Mouse (Mus musculus) liver, embryonic 16.5 days (tissue): ENCODE data around the gene Spsb1. TPM values are rescaled to one million over a fixed set of nuclear protein-coding genes. Genes with fewer than 3 reads are reported as not detected.

ENCODE experiments used
- ATAC-seq: fragments of 200-750 bp; cut with Nextera tagmentation; 2 replicates; pipeline ENCODE4 v1.8.0; 2017; ENCODE audit warnings: low read depth, mild to moderate bottlenecking, moderate number of reproducible peaks, moderate library complexity
- H3K27ac ChIP-seq: fragments of 300-500 bp; sonication (generic); 2 replicates; pipeline ENCODE4 v1.5.1; 2014; ENCODE audit warnings: mild to moderate bottlenecking, low read length
- H3K27me3 ChIP-seq: fragments of 300-500 bp; sonication (generic); 2 replicates; pipeline ENCODE4 v1.6.1; 2014; ENCODE audit warnings: low read depth, low read length, mixed read lengths; ENCODE audit not compliant: control insufficient read depth, insufficient read depth
- H3K36me3 ChIP-seq: fragments of 300-500 bp; sonication (generic); 2 replicates; pipeline ENCODE4 v1.6.1; 2014; ENCODE audit warnings: mild to moderate bottlenecking; ENCODE audit not compliant: control insufficient read depth, insufficient read depth
- H3K4me1 ChIP-seq: fragments of 300-500 bp; sonication (generic); 2 replicates; pipeline ENCODE4 v1.6.1; 2014; ENCODE audit warnings: low read depth, low read length, mixed read lengths; ENCODE audit not compliant: control insufficient read depth
- H3K4me2 ChIP-seq: fragments of 300-500 bp; sonication (generic); 2 replicates; pipeline ENCODE4 v1.6.1; 2014; ENCODE audit warnings: low read depth, low read length, mixed read lengths
- H3K4me3 ChIP-seq: fragments of 300-500 bp; sonication (generic); 2 replicates; pipeline ENCODE4 v1.5.1; 2014; ENCODE audit warnings: low read depth, mild to moderate bottlenecking, low read length
- H3K9ac ChIP-seq: fragments of 300-500 bp; sonication (generic); 2 replicates; pipeline ENCODE4 v1.6.1; 2014; ENCODE audit warnings: low read depth, low read length
- H3K9me3 ChIP-seq: fragments of 300-500 bp; sonication (generic); replicated peaks from 2 replicates; pipeline ENCODE4 v1.6.1; 2016; ENCODE audit warnings: low read length; ENCODE audit not compliant: control insufficient read depth
- WGBS: fragments of 180-500 bp; shearing (Covaris S2); extraction: QIAGEN DNeasy Blood & Tissue Kit; methylation state at CpG from one replicate; pipeline ENCODE4 v1.1.7; 2014; ENCODE audit not compliant: insufficient replicate concordance; 5-methylcytosine and 5-hydroxymethylcytosine counted together
- polyA plus RNA-seq: library from polyadenylated mRNA; unstranded; fragments of >200 nt; fragmentation: Nextera tagmentation; extraction: Ambion mirVana; gene quantifications from 2 replicates; pipeline ENCODE4 v1.2.1, GENCODE M21; 2015

Gene Spsb1
- polyA plus RNA-seq, 1 experiment from 2014 or later: 0.89 TPM

DNA sequence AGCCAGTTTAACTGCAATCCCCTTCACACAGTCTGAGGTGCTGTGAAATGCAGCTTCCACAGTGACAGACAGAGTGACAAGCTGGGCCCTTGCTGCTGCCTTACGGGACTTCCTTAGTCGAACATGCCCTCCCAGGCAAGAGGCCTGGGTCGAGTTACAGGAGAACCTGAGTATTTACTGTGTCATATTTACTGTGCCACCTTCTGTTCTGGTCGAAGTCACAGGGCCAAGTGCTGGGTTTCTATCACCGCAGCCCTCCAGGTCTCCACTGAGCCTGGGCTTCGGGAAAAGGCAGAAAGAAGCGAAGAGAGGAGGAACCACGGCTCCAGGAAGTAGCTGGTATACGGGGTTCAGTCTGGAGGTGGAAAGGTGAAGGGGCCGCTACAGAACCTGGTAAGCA lies 43.2 kb upstream of the Spsb1 start:
- ATAC-seq: no peak
- H3K27me3 ChIP-seq: no peaks in the 10 kb centered on the region
- H3K9me3 ChIP-seq: no peaks in the 10 kb centered on the region
- no peaks in the 10 kb centered on the region for H3K36me3 ChIP-seq
- no peak overlapping the region for H3K4me3 ChIP-seq
- no peak overlapping the region for H3K4me2 ChIP-seq
- peaks cover 42% of the 10 kb centered on the region for H3K4me1 ChIP-seq
- no peak overlapping the region for H3K9ac ChIP-seq
- WGBS: 51% methylated on average over 10 of the region's 10 CpGs
- H3K27ac ChIP-seq: no peak overlapping the region

DNA sequence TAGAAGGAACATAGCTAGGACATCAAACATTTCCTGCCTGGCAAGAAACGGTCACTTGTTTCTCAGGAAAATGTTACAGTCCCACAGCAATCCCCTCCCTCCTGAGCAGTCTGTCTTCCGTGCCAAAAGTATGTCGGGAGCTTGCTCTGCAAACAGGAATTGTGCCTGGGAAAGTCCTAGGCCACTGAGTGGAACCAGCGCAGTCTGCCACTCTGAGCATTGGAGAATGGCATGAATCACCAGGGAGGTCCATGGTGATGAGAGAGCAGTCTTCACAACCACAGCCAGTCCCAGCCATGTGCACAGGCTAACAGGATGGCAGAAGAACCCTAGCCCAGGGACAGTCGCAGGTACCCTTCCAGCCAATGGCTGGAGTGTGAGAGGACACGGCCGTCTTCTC lies 41.6 kb upstream of the Spsb1 start:
- 68% methylated on average over 7 of the region's 7 CpGs for WGBS
- Histone ChIP-seq H3K4me3 (no peak overlapping the region), H3K27me3 (no peaks in the 10 kb centered on the region), H3K9me3 (no peaks in the 10 kb centered on the region), H3K9ac (no peak overlapping the region), H3K4me1 (peaks cover 29% of the 10 kb centered on the region), H3K4me2 (no peak overlapping the region), H3K36me3 (no peaks in the 10 kb centered on the region), H3K27ac (no peak overlapping the region)
- no peak for ATAC-seq

- no peak overlapping the region for H3K9ac ChIP-seq
- no peak overlapping the region for H3K4me3 ChIP-seq
- H3K27me3 ChIP-seq: no peaks in the 10 kb centered on the region
- H3K9me3 ChIP-seq: no peaks in the 10 kb centered on the region
- WGBS: 84% methylated on average over 7 of the region's 7 CpGs
- H3K36me3 ChIP-seq: no peaks in the 10 kb centered on the region
- H3K4me2 ChIP-seq: no peak overlapping the region
- no peak overlapping the region for H3K27ac ChIP-seq
- peaks cover 29% of the 10 kb centered on the region for H3K4me1 ChIP-seq
- ATAC-seq: no peak
Measured at GRCm38 (mm10) chr4:149995911-149996310, 41.1 kb upstream of the Spsb1 start.

GRCm38 (mm10) chr4:149994218-149994617 lies 39.4 kb upstream of the Spsb1 start:
- H3K4me2 ChIP-seq: no peak overlapping the region
- 83% methylated on average over 10 of the region's 10 CpGs for WGBS
- H3K9me3 ChIP-seq: no peaks in the 10 kb centered on the region
- no peaks in the 10 kb centered on the region for H3K36me3 ChIP-seq
- no peak overlapping the region for H3K27ac ChIP-seq
- no peak overlapping the region for H3K9ac ChIP-seq
- ATAC-seq: no peak
- H3K4me3 ChIP-seq: no peak overlapping the region
- peaks cover 29% of the 10 kb centered on the region for H3K4me1 ChIP-seq
- no peaks in the 10 kb centered on the region for H3K27me3 ChIP-seq

GRCm38 (mm10) chr4:149992670-149993032 lies 37.8 kb upstream of the Spsb1 start:
- H3K27ac ChIP-seq: no peak overlapping the region
- H3K4me1 ChIP-seq: peaks cover 27% of the 10 kb centered on the region
- no peak overlapping the region for H3K4me3 ChIP-seq
- 90% methylated on average over 8 of the region's 8 CpGs for WGBS
- no peak for ATAC-seq
- H3K27me3 ChIP-seq: no peaks in the 10 kb centered on the region
- H3K9me3 ChIP-seq: no peaks in the 10 kb centered on the region
- H3K4me2 ChIP-seq: no peak overlapping the region
- H3K9ac ChIP-seq: no peak overlapping the region
- H3K36me3 ChIP-seq: no peaks in the 10 kb centered on the region

DNA sequence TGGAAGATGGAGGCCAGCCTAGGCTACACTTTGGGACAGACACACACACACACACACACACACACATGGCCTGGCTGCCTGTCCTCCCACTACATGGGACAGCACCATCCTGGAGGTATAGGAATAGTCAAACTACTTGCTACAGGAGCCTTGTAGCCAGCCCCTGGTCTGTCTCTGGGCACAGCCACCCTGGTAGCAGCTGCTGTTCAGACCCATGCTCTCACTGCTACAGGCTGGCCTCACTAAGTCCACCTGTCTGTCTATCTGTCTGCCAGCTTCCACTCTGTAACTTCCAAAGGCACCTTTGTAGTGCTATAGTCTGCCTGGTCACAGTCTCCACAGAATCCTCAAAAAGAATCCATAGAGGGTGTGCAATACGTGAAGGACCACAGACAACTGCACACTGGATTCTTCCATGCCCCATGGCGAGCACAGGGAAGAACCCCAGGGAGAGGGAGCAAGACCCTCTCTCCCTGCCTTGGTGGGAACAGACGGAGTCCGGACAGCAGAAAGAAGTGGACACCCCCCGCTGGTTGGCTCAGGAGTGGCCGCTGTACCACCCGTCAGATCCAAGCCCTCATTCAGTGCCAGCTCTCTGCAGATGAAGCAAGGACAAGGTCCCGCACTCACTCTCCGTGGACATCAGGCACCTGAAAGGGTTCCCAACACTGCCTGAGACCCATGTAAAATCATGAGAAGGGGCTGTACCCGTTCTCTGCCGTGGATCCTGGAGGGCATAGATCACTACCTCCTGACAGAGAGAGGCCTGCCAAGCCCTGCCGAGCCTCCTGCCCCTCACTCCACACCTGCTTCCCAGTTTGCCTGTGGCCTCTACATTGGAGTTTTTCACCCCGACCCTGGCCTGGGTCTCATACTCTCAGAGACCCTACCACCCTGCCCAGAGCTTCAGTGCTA lies 37.2 kb upstream of the Spsb1 start:
- ATAC-seq: no peak
- H3K27ac ChIP-seq: peak overlapping the region; percentile 51
- H3K9me3 ChIP-seq: no peaks in the 10 kb centered on the region
- no peak overlapping the region for H3K9ac ChIP-seq
- no peaks in the 10 kb centered on the region for H3K27me3 ChIP-seq
- no peak overlapping the region for H3K4me2 ChIP-seq
- no peaks in the 10 kb centered on the region for H3K36me3 ChIP-seq
- WGBS: 71% methylated on average over 13 of the region's 13 CpGs
- H3K4me3 ChIP-seq: no peak overlapping the region
- H3K4me1 ChIP-seq: peaks cover 24% of the 10 kb centered on the region

GRCm38 (mm10) chr4:149990954-149991633 lies 36.3 kb upstream of the Spsb1 start:
- Histone ChIP-seq H3K4me2 (no peak overlapping the region), H3K4me1 (peaks cover 24% of the 10 kb centered on the region), H3K36me3 (no peaks in the 10 kb centered on the region), H3K9me3 (no peaks in the 10 kb centered on the region), H3K27ac (peak overlapping the region; percentile 84), H3K27me3 (no peaks in the 10 kb centered on the region), H3K9ac (no peak overlapping the region; the same call in 1 of the 2 replicates), H3K4me3 (no peak overlapping the region)
- peak; percentile 53 for ATAC-seq
- WGBS: 40% methylated on average over 9 of the region's 9 CpGs

- peak; percentile 20; the same call in 1 of the 2 replicates for ATAC-seq
- H3K4me3 ChIP-seq: no peak overlapping the region
- H3K4me2 ChIP-seq: no peak overlapping the region
- H3K27me3 ChIP-seq: no peaks in the 10 kb centered on the region
- peaks cover 24% of the 10 kb centered on the region for H3K4me1 ChIP-seq
- no peaks in the 10 kb centered on the region for H3K9me3 ChIP-seq
- no peaks in the 10 kb centered on the region for H3K36me3 ChIP-seq
- H3K9ac ChIP-seq: no peak overlapping the region; the same call in 1 of the 2 replicates
- H3K27ac ChIP-seq: peak overlapping the region; percentile 84
- 26% methylated on average over 8 of the region's 8 CpGs for WGBS
Measured at GRCm38 (mm10) chr4:149990212-149990953, 35.5 kb upstream of the Spsb1 start.
